Mouse (Mus musculus) lung, embryonic 16.5 days (tissue): ENCODE results near the gene Aanat. TPM values are rescaled to one million over a fixed set of nuclear protein-coding genes. Genes with fewer than 3 reads are reported as not detected.

Source experiments
- ATAC-seq: fragments of 200-750 bp; cut with Nextera tagmentation; 2 replicates; pipeline ENCODE4 v1.8.0; 2017; ENCODE audit warnings: low read depth, mild to moderate bottlenecking, moderate library complexity
- H3K27ac ChIP-seq: fragments of 300-500 bp; sonication (generic); 2 replicates; pipeline ENCODE4 v1.5.1; 2014; ENCODE audit warnings: mild to moderate bottlenecking, control low read depth, low read length
- H3K27me3 ChIP-seq: fragments of 300-500 bp; sonication (generic); 2 replicates; pipeline ENCODE4 v1.6.1; 2014; ENCODE audit warnings: low read depth, low read length, mixed read lengths; ENCODE audit not compliant: control insufficient read depth, insufficient read depth
- H3K36me3 ChIP-seq: fragments of 300-500 bp; sonication (generic); 2 replicates; pipeline ENCODE4 v1.6.1; 2014; ENCODE audit warnings: low read length; ENCODE audit not compliant: control insufficient read depth, insufficient read depth
- H3K4me1 ChIP-seq: fragments of 300-500 bp; sonication (generic); replicated peaks from 2 replicates; pipeline ENCODE4 v1.6.1; 2014; ENCODE audit warnings: low read length, mixed read lengths; ENCODE audit not compliant: control insufficient read depth, insufficient read depth
- H3K4me2 ChIP-seq: fragments of 300-500 bp; sonication (generic); 2 replicates; pipeline ENCODE4 v1.6.1; 2014; ENCODE audit warnings: low read depth, low read length, control low read depth
- H3K4me3 ChIP-seq: fragments of 300-500 bp; sonication (generic); 2 replicates; pipeline ENCODE4 v1.5.1; 2014; ENCODE audit warnings: mild to moderate bottlenecking, low read length, control low read depth
- H3K9ac ChIP-seq: fragments of 300-500 bp; sonication (generic); 2 replicates; pipeline ENCODE4 v1.6.1; 2014; ENCODE audit warnings: low read length, control low read depth
- H3K9me3 ChIP-seq: fragments of 300-500 bp; sonication (generic); 2 replicates; pipeline ENCODE4 v1.6.1; 2016; ENCODE audit warnings: low read length; ENCODE audit not compliant: control insufficient read depth
- WGBS: fragments of 180-500 bp; shearing (Covaris S2); extraction: QIAGEN DNeasy Blood & Tissue Kit; methylation state at CpG from one replicate; pipeline ENCODE4 v1.1.7; 2014; 5-methylcytosine and 5-hydroxymethylcytosine counted together
- polyA plus RNA-seq: library from polyadenylated mRNA; unstranded; fragments of >200 nt; fragmentation: Nextera tagmentation; extraction: Ambion mirVana; gene quantifications from 2 replicates; pipeline ENCODE4 v1.2.1, GENCODE M21; 2015

Aanat gene
- polyA plus RNA-seq, 1 experiment from 2014 or later: not detected

GRCm38 (mm10) chr11:116623281-116624124, 37.3 kb downstream of the Aanat start:
- H3K9ac ChIP-seq: peak overlapping the region; percentile 81
- peak overlapping the region; percentile 53 for H3K27ac ChIP-seq
- H3K4me2 ChIP-seq: peak overlapping the region; percentile 70
- H3K36me3 ChIP-seq: no peaks in the 10 kb centered on the region
- peak; percentile 11 for ATAC-seq
- H3K4me3 ChIP-seq: peak overlapping the region; percentile 76
- no peaks in the 10 kb centered on the region for H3K9me3 ChIP-seq
- peaks cover 53% of the 10 kb centered on the region for H3K4me1 ChIP-seq
- WGBS: 6% methylated on average over 40 of the region's 40 CpGs
- H3K27me3 ChIP-seq: no peaks in the 10 kb centered on the region

GRCm38 (mm10) chr11:116624131-116624832, 38.0 kb downstream of the Aanat start:
- 13% methylated on average over 38 of the region's 42 CpGs for WGBS
- peak overlapping the region; percentile 53 for H3K27ac ChIP-seq
- H3K4me2 ChIP-seq: peak overlapping the region; percentile 70
- no peaks in the 10 kb centered on the region for H3K27me3 ChIP-seq
- H3K9me3 ChIP-seq: no peaks in the 10 kb centered on the region
- peak; percentile 56 for ATAC-seq
- H3K4me1 ChIP-seq: peaks cover 45% of the 10 kb centered on the region
- H3K9ac ChIP-seq: peak overlapping the region; percentile 81
- no peaks in the 10 kb centered on the region for H3K36me3 ChIP-seq
- peak overlapping the region; percentile 76 for H3K4me3 ChIP-seq

GRCm38 (mm10) chr11:116625081-116626000, 39.1 kb downstream of the Aanat start:
- H3K4me1 ChIP-seq: peaks cover 35% of the 10 kb centered on the region
- H3K27me3 ChIP-seq: no peaks in the 10 kb centered on the region
- H3K36me3 ChIP-seq: no peaks in the 10 kb centered on the region
- 74% methylated on average over 17 of the region's 17 CpGs for WGBS
- H3K27ac ChIP-seq: no peak overlapping the region
- H3K4me2 ChIP-seq: no peak overlapping the region
- H3K9me3 ChIP-seq: no peaks in the 10 kb centered on the region
- H3K4me3 ChIP-seq: no peak overlapping the region
- H3K9ac ChIP-seq: no peak overlapping the region
- no peak for ATAC-seq

GRCm38 (mm10) chr11:116626299-116627071, 40.3 kb downstream of the Aanat start, which contains the start of gene Rhbdf2:
TSS of gene Rhbdf2 (minus strand) at chr11:116627019.
- no peak within 1 kb of the TSS for H3K4me2 ChIP-seq
- 59% methylated on average over 10 of the region's 10 CpGs for WGBS
- no peak within 1 kb of the TSS for H3K4me3 ChIP-seq
- H3K9ac ChIP-seq: no peak within 1 kb of the TSS
- no peaks in the 10 kb centered on the region for H3K27me3 ChIP-seq
- H3K4me1 ChIP-seq: peaks cover 23% of the 10 kb centered on the region
- no peaks in the 10 kb centered on the region for H3K36me3 ChIP-seq
- H3K9me3 ChIP-seq: no peaks in the 10 kb centered on the region
- no peak for ATAC-seq
- no peak within 1 kb of the TSS for H3K27ac ChIP-seq

- no peak overlapping the region for H3K27ac ChIP-seq
- no peaks in the 10 kb centered on the region for H3K27me3 ChIP-seq
- H3K4me3 ChIP-seq: no peak overlapping the region
- H3K9ac ChIP-seq: no peak overlapping the region
- no peak for ATAC-seq
- no peak overlapping the region for H3K4me2 ChIP-seq
- H3K9me3 ChIP-seq: no peaks in the 10 kb centered on the region
- H3K4me1 ChIP-seq: peaks cover 15% of the 10 kb centered on the region
- WGBS: 30% methylated on average over 10 of the region's 10 CpGs
- H3K36me3 ChIP-seq: no peaks in the 10 kb centered on the region
These were observed 41.1 kb downstream of the Aanat start for GRCm38 (mm10) chr11:116627072-116628020.

- Histone ChIP-seq H3K4me1 (peaks cover 5% of the 10 kb centered on the region), H3K9me3 (no peaks in the 10 kb centered on the region), H3K36me3 (no peaks in the 10 kb centered on the region), H3K4me2 (no peak overlapping the region), H3K27me3 (no peaks in the 10 kb centered on the region), H3K27ac (no peak overlapping the region), H3K9ac (no peak overlapping the region), H3K4me3 (no peak overlapping the region)
- ATAC-seq: peak; percentile 51
- 43% methylated on average over 9 of the region's 9 CpGs for WGBS
These were observed 42.5 kb downstream of the Aanat start for GRCm38 (mm10) chr11:116628712-116629111.

- no peak overlapping the region for H3K4me2 ChIP-seq
These were observed 43.2 kb downstream of the Aanat start for GRCm38 (mm10) chr11:116629472-116629871.

More at GRCm38 (mm10) chr11:116629472-116629871, 43.2 kb downstream of the Aanat start:
- Histone ChIP-seq H3K36me3 (no peaks in the 10 kb centered on the region), H3K4me1 (peaks cover 3% of the 10 kb centered on the region), H3K9me3 (no peaks in the 10 kb centered on the region), H3K27ac (no peak overlapping the region), H3K9ac (no peak overlapping the region), H3K27me3 (no peaks in the 10 kb centered on the region), H3K4me3 (no peak overlapping the region)
- ATAC-seq: no peak
- WGBS: 80% methylated on average over 6 of the region's 6 CpGs
